Mouse (Mus musculus) adrenal gland, postnatal 14 days (tissue): ENCODE data around the gene Ltb4r2. TPM values are rescaled to one million over a fixed set of nuclear protein-coding genes. Genes with fewer than 3 reads are reported as not detected.

ENCODE experiments used
- DNase-seq: peaks from one replicate; pipeline ENCODE4 v3.0.0; 2021; ENCODE audit warnings: mixed read lengths
- total RNA-seq: library from RNA; stranded (reverse); gene quantifications from 2 replicates; pipeline ENCODE4 v1.2.3, GENCODE M21; 2021

Ltb4r2 gene
- total RNA-seq, 1 experiment from 2014 or later = 0.37 TPM

GRCm38 (mm10) chr14:55737086-55737687 lies 24.0 kb upstream of the Ltb4r2 start:
- no peak for DNase-seq

GRCm38 (mm10) chr14:55743711-55744110 lies 17.5 kb upstream of the Ltb4r2 start:
- peak; percentile 89 for DNase-seq

- DNase-seq = peak; percentile 95
Measured at GRCm38 (mm10) chr14:55745180-55745860, 15.9 kb upstream of the Ltb4r2 start, which contains the start of the genes Dhrs1 and Nop9. Gene Dhrs1, minus strand, starts transcription at chr14:55745690. Gene Nop9, plus strand, starts transcription at chr14:55745693.

DNA sequence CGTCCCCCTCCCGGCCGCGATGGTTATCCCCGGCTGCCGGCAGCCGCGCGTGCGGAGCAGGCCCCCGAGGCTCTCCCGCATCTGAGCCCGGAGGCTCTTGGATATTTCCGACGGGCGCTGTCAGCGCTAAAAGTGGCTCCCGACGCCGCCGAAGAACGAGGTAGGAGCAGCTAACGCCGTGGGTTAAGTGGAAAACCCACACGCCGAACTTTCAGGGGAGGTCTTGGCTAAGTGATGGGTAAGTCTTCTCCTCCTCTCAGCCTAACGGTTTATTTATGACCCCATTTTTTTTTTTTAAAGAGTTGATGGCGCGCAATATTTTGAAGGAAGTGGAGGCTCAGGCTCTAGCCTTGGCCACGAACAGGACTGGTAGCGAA lies 15.4 kb upstream of the Ltb4r2 start:
- DNase-seq = no peak

- DNase-seq = no peak
Measured at GRCm38 (mm10) chr14:55747051-55747847, 14.0 kb upstream of the Ltb4r2 start.

- no peak for DNase-seq
Measured at GRCm38 (mm10) chr14:55757566-55757965, 3.7 kb upstream of the Ltb4r2 start.

DNA sequence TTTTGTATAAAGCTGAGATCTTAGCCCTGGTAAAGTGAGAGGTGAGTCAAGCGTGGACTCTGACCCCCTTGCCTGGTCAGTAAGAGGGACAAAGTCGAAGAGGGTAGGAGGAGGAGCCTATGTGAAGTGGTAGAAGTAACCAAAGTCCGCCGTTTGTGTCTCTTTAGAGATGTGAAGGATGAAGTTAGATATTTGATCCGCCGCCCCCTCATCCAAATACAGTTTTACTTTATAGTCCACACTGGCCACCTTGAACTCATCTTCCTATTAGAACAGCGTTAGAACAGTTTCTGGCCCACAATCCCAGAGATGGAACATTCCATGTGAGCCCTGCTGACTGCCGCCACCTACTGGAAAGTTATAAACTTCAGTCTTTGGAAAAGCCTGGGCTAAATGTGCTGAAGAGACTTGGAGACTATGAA lies 2.9 kb upstream of the Ltb4r2 start, which contains the start of gene Cideb:
Cideb (minus strand) TSS at position 96 of the 422 bp plus-strand sequence.
- peak; percentile 70 for DNase-seq

GRCm38 (mm10) chr14:55760156-55760555 lies 1.1 kb upstream of the Ltb4r2 start:
- DNase-seq = peak; percentile 87

GRCm38 (mm10) chr14:55762001-55762821 lies 983 bp downstream of the Ltb4r2 start:
- peak; percentile 69 for DNase-seq

GRCm38 (mm10) chr14:55763166-55763565 lies 1.9 kb downstream of the Ltb4r2 start:
- DNase-seq = peak; percentile 18

DNA sequence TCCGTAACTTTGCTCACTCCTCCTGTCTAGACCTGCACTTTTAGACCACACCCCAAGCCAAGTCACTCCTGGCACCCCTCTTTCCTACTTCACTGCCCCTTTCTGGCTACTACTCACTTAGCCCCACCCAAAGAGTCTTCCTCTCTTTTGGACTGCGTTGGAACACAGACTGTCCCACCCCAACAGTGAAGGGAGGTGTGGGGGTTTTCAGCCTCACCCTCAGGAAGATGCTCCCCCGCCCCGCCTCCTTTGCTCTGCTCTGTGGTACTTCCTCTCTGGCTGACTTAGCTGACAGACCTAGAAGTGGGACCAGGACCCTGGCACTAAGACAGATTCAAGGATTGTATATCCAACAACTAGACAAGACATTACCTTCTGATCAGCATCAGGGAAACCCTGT lies 4.5 kb downstream of the Ltb4r2 start, which contains the start of gene Ltb4r1:
Ltb4r1 (plus strand) TSS at position 267 of the 400 bp plus-strand sequence.
- no peak for DNase-seq

GRCm38 (mm10) chr14:55767519-55768414 lies 6.5 kb downstream of the Ltb4r2 start:
- DNase-seq = peak; percentile 76

DNA sequence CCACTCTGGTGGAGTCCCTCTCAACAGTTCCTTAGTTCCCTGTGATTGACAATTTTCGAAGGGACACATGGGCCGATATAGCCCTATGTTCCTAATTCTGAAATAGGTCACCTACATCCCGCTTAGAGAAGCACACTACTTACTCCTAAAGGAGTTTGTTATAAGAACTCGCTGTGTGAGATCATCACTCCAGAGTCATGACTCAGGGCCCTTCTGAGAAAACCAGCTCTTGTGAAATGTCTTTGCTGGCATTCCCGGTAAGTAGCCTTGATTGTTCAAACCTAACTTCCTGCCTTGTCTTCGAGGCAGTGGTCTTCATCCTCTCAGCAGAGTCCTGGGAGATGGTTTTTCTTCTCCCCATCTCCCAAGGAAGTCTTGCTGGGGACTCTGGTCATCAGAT lies 7.3 kb downstream of the Ltb4r2 start:
- no peak for DNase-seq

DNA sequence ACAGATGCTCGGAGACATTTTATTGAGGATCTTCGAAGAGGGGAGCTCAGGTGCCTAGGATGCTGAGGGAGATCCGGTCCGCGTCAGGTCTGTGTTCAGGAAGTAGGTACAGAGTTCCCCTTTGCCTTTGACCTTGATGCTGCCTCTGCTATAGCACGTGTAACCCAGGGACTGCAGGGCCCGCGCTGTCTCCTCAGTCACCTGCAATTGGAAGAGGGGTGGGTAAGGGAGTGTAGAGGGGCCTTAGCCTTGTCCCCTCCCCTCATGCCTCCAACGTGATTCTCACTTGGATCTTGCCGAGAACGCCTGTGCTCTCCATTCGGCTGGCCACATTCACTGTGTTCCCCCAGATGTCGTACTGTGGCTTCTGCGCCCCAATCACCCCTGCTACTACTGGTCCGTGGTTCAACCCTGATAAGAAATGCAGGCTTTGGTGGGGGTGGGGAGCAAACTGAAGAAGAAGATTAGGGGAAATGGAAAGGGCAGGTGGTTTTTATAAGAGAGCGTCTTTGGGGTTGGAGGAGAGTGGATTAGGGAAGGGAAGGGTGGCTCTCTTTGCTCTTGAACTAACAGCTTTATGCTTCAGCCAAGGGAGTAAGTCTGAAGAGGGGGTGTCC lies 8.0 kb downstream of the Ltb4r2 start:
- DNase-seq = no peak

- no peak for DNase-seq
Measured at GRCm38 (mm10) chr14:55776711-55777110, 15.5 kb downstream of the Ltb4r2 start.

DNA sequence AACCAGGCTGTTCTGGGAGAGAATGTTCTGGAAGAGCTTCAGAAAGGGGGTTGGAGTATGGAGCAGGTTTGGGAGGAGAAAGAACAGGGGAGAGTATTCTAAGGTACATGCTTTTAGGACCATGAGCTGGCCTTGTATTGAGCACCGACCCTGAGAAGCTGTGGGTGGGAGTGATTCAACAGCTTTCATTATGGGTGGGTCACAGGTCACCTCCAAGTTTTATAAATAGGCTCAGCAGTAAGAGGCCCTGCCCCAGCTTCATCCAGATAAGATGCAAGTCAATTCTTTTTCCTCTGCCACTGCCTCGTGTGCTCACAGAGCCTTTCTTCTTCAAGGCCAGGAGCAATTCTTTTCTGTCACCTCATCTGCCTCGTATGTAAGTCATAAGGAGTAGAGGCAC lies 15.9 kb downstream of the Ltb4r2 start:
- DNase-seq = peak; percentile 2

- peak; percentile 2 for DNase-seq
Measured at GRCm38 (mm10) chr14:55777806-55778205, 16.6 kb downstream of the Ltb4r2 start.

GRCm38 (mm10) chr14:55778686-55779085 lies 17.5 kb downstream of the Ltb4r2 start:
- DNase-seq = no peak

DNA sequence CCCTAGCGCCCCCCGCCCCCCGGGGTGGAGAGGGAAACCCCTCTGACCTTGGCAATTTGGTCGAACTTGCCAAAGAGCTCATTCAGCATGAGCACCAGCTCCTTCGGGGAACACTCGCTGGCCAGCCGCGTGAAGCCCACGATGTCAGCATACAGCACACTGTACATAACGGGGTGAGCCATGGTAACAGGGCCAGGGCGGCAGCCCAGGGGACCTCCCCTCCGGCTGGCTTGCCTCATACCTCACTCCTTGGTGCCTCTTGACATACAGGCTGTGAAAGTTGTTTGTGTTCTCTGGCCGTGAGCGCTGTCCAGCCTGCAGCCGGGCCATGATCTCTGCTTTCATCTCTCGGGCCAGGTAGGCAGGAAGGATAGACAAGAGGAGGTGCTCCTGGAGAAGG lies 18.4 kb downstream of the Ltb4r2 start:
- peak; percentile 7 for DNase-seq

DNA sequence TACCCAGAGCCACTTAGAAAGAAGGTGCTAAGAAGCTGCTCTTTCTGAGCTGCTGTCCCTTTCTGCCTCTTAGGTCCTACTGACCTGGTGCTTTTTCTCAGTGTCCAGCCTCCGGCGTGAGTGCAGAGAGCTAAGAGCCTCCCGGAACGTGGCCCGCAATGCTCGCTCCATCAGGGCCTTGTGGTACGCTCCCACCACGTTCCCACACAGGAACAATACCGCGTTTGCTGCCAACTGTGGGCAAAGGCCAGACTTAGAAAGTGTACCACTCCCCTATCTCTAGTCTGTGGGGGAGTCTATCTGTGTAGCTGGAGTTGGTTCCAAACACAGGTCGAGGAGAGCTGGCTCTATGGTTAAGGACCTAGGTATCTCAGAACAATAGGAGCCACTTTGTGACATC lies 19.5 kb downstream of the Ltb4r2 start:
- peak; percentile 2 for DNase-seq
